Mouse (Mus musculus): ENCODE data around the gene Flad1.

- TF ChIP-seq POLR2A (IDR thresholded peaks at IDR 0.05; ENCODE audit: control insufficient read depth, low read depth, low read length), result peak; percentile 60; the same call in 1 of the 2 replicates
- no peak for TF ChIP-seq CTCF (IDR thresholded peaks at IDR 0.05; ENCODE audit: control insufficient read depth, insufficient read depth, insufficient replicate concordance, low read depth, low read length)
Measured at GRCm38 (mm10) chr3:89437269-89437668, 25.6 kb upstream of the Flad1 start.
